Comparison of ENCODE assay signal across 22 mouse cellular contexts in the genomic region with DNA sequence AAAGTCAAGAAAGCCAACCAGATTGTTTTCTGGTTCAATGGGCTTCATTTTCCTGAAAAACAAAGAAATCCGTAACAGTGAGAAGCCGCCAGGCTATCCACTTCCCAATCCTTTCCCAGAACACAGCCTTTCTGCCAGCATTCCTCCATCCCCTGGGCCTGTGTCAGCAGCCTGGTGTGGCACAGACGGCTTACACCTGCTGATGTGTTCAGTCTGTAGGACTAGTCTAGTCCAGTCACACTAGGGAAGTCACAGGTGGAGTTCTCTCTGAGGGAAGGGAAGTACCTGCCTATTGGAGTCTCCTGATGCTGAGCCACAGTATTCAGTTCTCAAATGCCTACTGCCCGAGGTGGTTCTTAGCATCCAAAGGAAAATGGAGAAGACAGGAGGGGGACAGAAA.
DNase-seq lines count a peak whose midpoint lies in the region; ATAC-seq lines count a peak whose summit lies in the region.
"Had no signal": no experiment of that assay in that cellular context is flagged by ENCODE, and none has a peak within 500 bp of the region (broad histone marks: within the 10 kb centered on the region; RNA-seq: fewer than 3 reads in every experiment).

No protein-coding gene starts in this region.

- no peak overlapping the region for H3K27ac ChIP-seq in midbrain, embryonic 13.5 days
- no peak overlapping the region for H3K27ac ChIP-seq in midbrain, embryonic 10.5 days (replicated peaks)
- peak overlapping the region; percentile 52 for H3K27ac ChIP-seq in neural tube, embryonic 15.5 days (replicated peaks)
- H3K27ac ChIP-seq: gastrocnemius, adult 2 months; heart, embryonic 13.5 days; kidney, postnatal 0 days; midbrain, embryonic 12.5 days had no signal

- no peak overlapping the region for H3K9ac ChIP-seq in midbrain, embryonic 13.5 days (replicated peaks)
- H3K9ac ChIP-seq in neural tube, embryonic 15.5 days (replicated peaks): peak overlapping the region; percentile 14; the same call in 1 of the 2 replicates
- H3K9ac ChIP-seq: heart, embryonic 13.5 days; liver, postnatal 0 days; midbrain, embryonic 12.5 days had no signal

- peaks cover 15% of the 10 kb centered on the region for H3K4me1 ChIP-seq in midbrain, embryonic 13.5 days (replicated peaks)
- H3K4me1 ChIP-seq in midbrain, embryonic 10.5 days: peaks cover 18% of the 10 kb centered on the region
- peaks cover 16% of the 10 kb centered on the region for H3K4me1 ChIP-seq in neural tube, embryonic 15.5 days
- H3K4me1 ChIP-seq: heart, embryonic 13.5 days had no signal

- no peak for DNase-seq in cerebellum, postnatal 4 days (ENCODE audit: low spot score in 2 of 2)
- DNase-seq in midbrain, embryonic 10.5 days (ENCODE audit: low spot score): no peak
- DNase-seq in cerebellum, postnatal 36 days: peak; percentile 34 to 37
- no peak for DNase-seq in left cerebral cortex, adult 8-10 months (ENCODE audit: low spot score in 2 of 2)
- no peak for DNase-seq in adrenal gland, postnatal 36 days
- DNase-seq: gastrocnemius, adult 2 months; heart, adult 11 months; heart, postnatal 4 days; liver; liver, postnatal 0 days; lung, postnatal 4 days; thymus, postnatal 25 days had no signal

- H3K4me3 ChIP-seq in midbrain, embryonic 13.5 days (replicated peaks): 0 out of 2 replicates have a peak overlapping the region, but pooled peaks have one; percentile 1
- H3K4me3 ChIP-seq in midbrain, embryonic 10.5 days: no peak overlapping the region
- peak overlapping the region; percentile 26 for H3K4me3 ChIP-seq in neural tube, embryonic 15.5 days (replicated peaks)
- H3K4me3 ChIP-seq: gastrocnemius, adult 2 months; heart, embryonic 13.5 days; midbrain, embryonic 12.5 days had no signal

- 61% methylated on average over 4 of the region's 4 CpGs for WGBS in midbrain, embryonic 13.5 days
- 70% methylated on average over 4 of the region's 4 CpGs for WGBS in midbrain, embryonic 10.5 days
- WGBS in neural tube, embryonic 15.5 days: 55% methylated on average over 4 of the region's 4 CpGs

- peak overlapping the region; percentile 33 for H3K4me2 ChIP-seq in midbrain, embryonic 13.5 days (replicated peaks)
- peak overlapping the region; percentile 58 for H3K4me2 ChIP-seq in neural tube, embryonic 15.5 days
- H3K4me2 ChIP-seq: heart, embryonic 13.5 days had no signal

- ATAC-seq in cerebellum, adult (ENCODE audit: insufficient number of reproducible peaks, low FRiP score, low TSS enrichment): peak; percentile 62
- ATAC-seq in midbrain, embryonic 13.5 days: no peak
- no peak for ATAC-seq in neural tube, embryonic 15.5 days (ENCODE audit: low FRiP score)
- ATAC-seq: CD4-positive, CD25-positive, alpha-beta regulatory T cell, adult 4 months; forebrain, embryonic 16.5 days; intestine, postnatal 0 days; liver, postnatal 0 days had no signal

- H3K27me3 ChIP-seq in midbrain, embryonic 13.5 days: no peaks in the 10 kb centered on the region
- no peaks in the 10 kb centered on the region for H3K27me3 ChIP-seq in midbrain, embryonic 10.5 days (ENCODE audit: low read depth, poor library complexity, severe bottlenecking)
- H3K27me3 ChIP-seq in neural tube, embryonic 15.5 days (replicated peaks): no peaks in the 10 kb centered on the region
- H3K27me3 ChIP-seq: midbrain, embryonic 12.5 days had no signal

- no peaks in the 10 kb centered on the region for H3K9me3 ChIP-seq in midbrain, embryonic 13.5 days
- H3K9me3 ChIP-seq in midbrain, embryonic 10.5 days (replicated peaks): no peaks in the 10 kb centered on the region
- H3K9me3 ChIP-seq in neural tube, embryonic 15.5 days (replicated peaks): no peaks in the 10 kb centered on the region
- H3K9me3 ChIP-seq: heart, embryonic 13.5 days; midbrain, embryonic 12.5 days had no signal

- H3K36me3 ChIP-seq in midbrain, embryonic 13.5 days: no peaks in the 10 kb centered on the region
- no peaks in the 10 kb centered on the region for H3K36me3 ChIP-seq in midbrain, embryonic 10.5 days
- no peaks in the 10 kb centered on the region for H3K36me3 ChIP-seq in neural tube, embryonic 15.5 days
- H3K36me3 ChIP-seq: G1E; heart, embryonic 13.5 days; midbrain, embryonic 12.5 days had no signal

Comparison
In these comparisons a context has a peak if more than half of its experiments do, and no peak if none do; other contexts are left out.
1. DNase-seq: peak in cerebellum, postnatal 36 days (2 of 2); none in cerebellum, postnatal 4 days (0 of 2), midbrain, embryonic 10.5 days (single experiment), left cerebral cortex, adult 8-10 months (0 of 2) and adrenal gland, postnatal 36 days (0 of 2).